Mouse (Mus musculus) bone marrow, adult 2 months (tissue): ENCODE results near the gene Agfg1.

Experiments used
- CTCF ChIP-seq: fragments of 200-500 bp; IDR thresholded peaks from 2 replicates; pipeline ENCODE4 v1.5.1; 2011; ENCODE audit warnings: low read length, control low read depth; ENCODE audit not compliant: control insufficient read depth, insufficient read depth
- POLR2A ChIP-seq: fragments of 200-500 bp; IDR thresholded peaks from 2 replicates; pipeline ENCODE4 v1.6.1; 2011; ENCODE audit warnings: low read depth, mild to moderate bottlenecking, control low read depth, low read length, borderline replicate concordance; ENCODE audit not compliant: control insufficient read depth

DNA sequence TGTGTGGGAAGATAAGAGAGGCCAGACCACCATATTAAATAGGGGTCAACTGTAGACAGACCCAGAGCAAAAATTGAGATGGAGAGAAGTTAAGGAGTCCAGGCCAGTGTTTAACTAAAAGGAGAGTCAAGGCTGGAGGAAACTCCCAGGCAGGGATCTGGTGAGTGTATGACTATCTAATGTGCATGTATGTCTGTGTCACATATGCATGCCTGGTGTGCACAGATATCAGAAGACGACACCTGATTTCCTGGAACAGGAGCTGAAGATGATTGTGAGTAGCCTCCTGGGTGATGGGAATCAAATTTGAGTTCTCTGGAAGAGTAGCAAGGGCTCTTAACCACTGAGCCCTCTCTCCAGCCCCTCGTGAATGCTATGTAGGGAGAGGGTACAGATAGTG lies 14.0 kb upstream of the Agfg1 start:
- TF ChIP-seq POLR2A (no peak), CTCF (no peak)
